Comparison of ENCODE assay signal across 10 mouse cellular contexts in genomic region chr4:70258205-70258604, GRCm38 (mm10).
DNase-seq lines count a peak whose midpoint lies in the region; ATAC-seq and TF ChIP-seq lines count a peak whose summit lies in the region.
"Had no signal": no experiment of that assay in that cellular context is flagged by ENCODE, and none has a peak within 500 bp of the region (broad histone marks: within the 10 kb centered on the region; RNA-seq: fewer than 3 reads in every experiment).

No protein-coding gene starts in this region.

- H3K4me3 ChIP-seq in neural tube, embryonic 13.5 days = no peak overlapping the region
- no peak overlapping the region for H3K4me3 ChIP-seq in cortical plate, adult 2 months (ENCODE audit: insufficient read depth, low read length)
- H3K4me3 ChIP-seq: megakaryocyte, embryonic 14.5 days had no signal

- no peak for DNase-seq in neural tube, embryonic 10.5 days (ENCODE audit: extremely low spot score, low spot score)
- peak; percentile 79 to 83 for DNase-seq in left cerebral cortex, adult 18-20 months (ENCODE audit: low spot score in 2 of 2)
- DNase-seq in right cerebral cortex, postnatal 4 days = peak; percentile 79
- no peak for DNase-seq in spleen, postnatal 10 days (ENCODE audit: low spot score in 2 of 2)
- DNase-seq in lung, postnatal 14 days = no peak
- DNase-seq in adrenal gland, adult (ENCODE audit: inconsistent age in 2 of 2, low spot score in 1 of 2) = no peak

- WGBS in neural tube, embryonic 13.5 days = 70% methylated on average over 6 of the region's 6 CpGs

- H3K27me3 ChIP-seq in neural tube, embryonic 13.5 days = no peaks in the 10 kb centered on the region
- H3K27me3 ChIP-seq: megakaryocyte, embryonic 14.5 days had no signal

- no peak overlapping the region; the same call in 1 of the 2 replicates for H3K27ac ChIP-seq in neural tube, embryonic 13.5 days (replicated peaks)
- peak overlapping the region; percentile 90; the same call in 1 of the 2 replicates for H3K27ac ChIP-seq in cortical plate, adult 2 months (ENCODE audit: insufficient read depth, low read length)

- ATAC-seq in neural tube, embryonic 13.5 days (ENCODE audit: low read depth) = peak; percentile 24; the same call in 1 of the 2 replicates

- no peak for TF ChIP-seq POLR2A in cortical plate, adult 2 months (IDR thresholded peaks at IDR 0.05; ENCODE audit: extremely low read depth, insufficient read depth, low read length)

- H3K9ac ChIP-seq in neural tube, embryonic 13.5 days = no peak overlapping the region

- no peak overlapping the region for H3K4me2 ChIP-seq in neural tube, embryonic 13.5 days

- H3K9me3 ChIP-seq in neural tube, embryonic 13.5 days = no peaks in the 10 kb centered on the region
- H3K9me3 ChIP-seq: G1E; megakaryocyte, embryonic 14.5 days had no signal

- TF ChIP-seq CTCF in cortical plate, adult 2 months (IDR thresholded peaks at IDR 0.05; ENCODE audit: extremely low read depth, insufficient read depth, low read length) = no peak

- peaks cover 40% of the 10 kb centered on the region for H3K36me3 ChIP-seq in neural tube, embryonic 13.5 days

- H3K4me1 ChIP-seq in neural tube, embryonic 13.5 days (replicated peaks) = peaks cover 24% of the 10 kb centered on the region
- peaks cover 13% of the 10 kb centered on the region for H3K4me1 ChIP-seq in cortical plate, adult 2 months (ENCODE audit: control insufficient read depth, insufficient read depth, low read length)

Comparison
In these comparisons a context has a peak if more than half of its experiments do, and no peak if none do; other contexts are left out.
1. DNase-seq: peak in left cerebral cortex, adult 18-20 months (2 of 2) and right cerebral cortex, postnatal 4 days (single experiment); none in neural tube, embryonic 10.5 days (single experiment), spleen, postnatal 10 days (0 of 2), lung, postnatal 14 days (single experiment) and adrenal gland, adult (0 of 2).